Mouse (Mus musculus) heart, embryonic 14.5 days (tissue): Measurements from ENCODE around the gene Lepr. TPM values are rescaled to one million over a fixed set of nuclear protein-coding genes. Genes with fewer than 3 reads are reported as not detected.

Experiments
- ATAC-seq: fragments of 200-750 bp; cut with Nextera tagmentation; 2 replicates; pipeline ENCODE4 v1.8.0; 2017; ENCODE audit warnings: low read depth, moderate TSS enrichment; ENCODE audit not compliant: insufficient number of reproducible peaks, insufficient read depth, low FRiP score
- H3K27ac ChIP-seq, 2 experiments: fragments of 200-500 bp in 1 of 2; fragments of 300-500 bp in 1 of 2; sonication (generic) in 1 of 2; replicated peaks in 1 of 2; 2 replicates each; pipeline ENCODE4 v1.5.1; 2012 to 2014; ENCODE audit warnings: low read depth in 2 of 2, low read length in 2 of 2, control low read depth in 1 of 2, mild to moderate bottlenecking in 1 of 2, mixed read lengths in 1 of 2; ENCODE audit not compliant: control insufficient read depth in 1 of 2, insufficient read depth in 1 of 2
- H3K27me3 ChIP-seq: fragments of 300-500 bp; sonication (generic); 2 replicates; pipeline ENCODE4 v1.6.1; 2014; ENCODE audit warnings: mild to moderate bottlenecking, low read length, control low read depth; ENCODE audit not compliant: control insufficient read depth, insufficient read depth
- H3K36me3 ChIP-seq: fragments of 300-500 bp; sonication (generic); 2 replicates; pipeline ENCODE4 v1.6.1; 2014; ENCODE audit warnings: mild to moderate bottlenecking, control low read depth, low read length, mixed read lengths; ENCODE audit not compliant: control insufficient read depth, insufficient read depth
- H3K4me1 ChIP-seq, 2 experiments: fragments of 200-500 bp in 1 of 2; fragments of 300-500 bp in 1 of 2; sonication (generic) in 1 of 2; 2 replicates each; pipeline ENCODE4 v1.6.1; 2012 to 2014; ENCODE audit warnings: low read length in 2 of 2, control low read depth in 1 of 2, mixed read lengths in 1 of 2; ENCODE audit not compliant: control insufficient read depth in 2 of 2, insufficient read depth in 2 of 2
- H3K4me2 ChIP-seq: fragments of 300-500 bp; sonication (generic); 2 replicates; pipeline ENCODE4 v1.6.1; 2014; ENCODE audit warnings: mild to moderate bottlenecking, low read length
- H3K4me3 ChIP-seq, 2 experiments: fragments of 200-500 bp in 1 of 2; fragments of 300-500 bp in 1 of 2; sonication (generic) in 1 of 2; 2 replicates each; pipeline ENCODE4 v1.5.1; 2012 to 2014; ENCODE audit warnings: low read length in 2 of 2, mild to moderate bottlenecking in 2 of 2, control low read depth in 1 of 2, low read depth in 1 of 2, moderate library complexity in 1 of 2; ENCODE audit not compliant: control insufficient read depth in 1 of 2, insufficient read depth in 1 of 2
- H3K9ac ChIP-seq: fragments of 300-500 bp; sonication (generic); 2 replicates; pipeline ENCODE4 v1.6.1; 2014; ENCODE audit warnings: mild to moderate bottlenecking, low read length
- H3K9me3 ChIP-seq: fragments of 300-500 bp; sonication (generic); 2 replicates; pipeline ENCODE4 v1.6.1; 2016; ENCODE audit warnings: low read length, control low read depth; ENCODE audit not compliant: control insufficient read depth
- WGBS: fragments of 180-500 bp; shearing (Covaris S2); extraction: QIAGEN DNeasy Blood & Tissue Kit; methylation state at CpG from one replicate; pipeline ENCODE4 v1.1.7; 2014; 5-methylcytosine and 5-hydroxymethylcytosine counted together
- polyA plus RNA-seq: library from polyadenylated mRNA; unstranded; fragments of >200 nt; fragmentation: Nextera tagmentation; extraction: Ambion mirVana; gene quantifications from 2 replicates; pipeline ENCODE4 v1.2.1, GENCODE M21; 2014

The Lepr gene
- polyA plus RNA-seq, 1 experiment from 2014 or later: 1.3 TPM

- no peaks in the 10 kb centered on the region for H3K36me3 ChIP-seq
- no peak overlapping the region for H3K9ac ChIP-seq
- no peak overlapping the region for H3K4me2 ChIP-seq
- no peak overlapping the region for H3K4me3 ChIP-seq
- no peak overlapping the region for H3K27ac ChIP-seq
- no peaks in the 10 kb centered on the region for H3K9me3 ChIP-seq
- H3K4me1 ChIP-seq: no peaks in the 10 kb centered on the region
- H3K27me3 ChIP-seq: no peaks in the 10 kb centered on the region
- ATAC-seq: no peak
- WGBS: 77% methylated on average over 14 of the region's 14 CpGs
Observed at GRCm38 (mm10) chr4:101700892-101701640, 16.1 kb upstream of the Lepr start.

- 76% methylated on average over 9 of the region's 9 CpGs for WGBS
- Histone ChIP-seq H3K27ac (no peak overlapping the region), H3K4me2 (no peak overlapping the region), H3K9me3 (no peaks in the 10 kb centered on the region), H3K4me1 (no peaks in the 10 kb centered on the region), H3K9ac (no peak overlapping the region), H3K36me3 (no peaks in the 10 kb centered on the region), H3K4me3 (no peak overlapping the region), H3K27me3 (no peaks in the 10 kb centered on the region)
- ATAC-seq: no peak
Observed at GRCm38 (mm10) chr4:101705325-101705724, 11.9 kb upstream of the Lepr start.

- WGBS: 60% methylated on average over 2 of the region's 2 CpGs
- Histone ChIP-seq H3K4me1 (no peaks in the 10 kb centered on the region), H3K36me3 (no peaks in the 10 kb centered on the region), H3K4me3 (no peak overlapping the region), H3K27ac (no peak overlapping the region), H3K9me3 (no peaks in the 10 kb centered on the region), H3K27me3 (no peaks in the 10 kb centered on the region), H3K9ac (no peak overlapping the region), H3K4me2 (no peak overlapping the region)
- ATAC-seq: no peak
Observed at GRCm38 (mm10) chr4:101707234-101707633, 10.0 kb upstream of the Lepr start.

- no peaks in the 10 kb centered on the region for H3K4me1 ChIP-seq
- ATAC-seq: no peak
Observed at GRCm38 (mm10) chr4:101707953-101708352, 9.3 kb upstream of the Lepr start.

GRCm38 (mm10) chr4:101710361-101710760, 6.8 kb upstream of the Lepr start:
- Histone ChIP-seq H3K4me2 (no peak overlapping the region), H3K9ac (no peak overlapping the region), H3K27me3 (no peaks in the 10 kb centered on the region), H3K27ac (no peak overlapping the region), H3K4me3 (no peak overlapping the region), H3K4me1 (no peaks in the 10 kb centered on the region), H3K36me3 (no peaks in the 10 kb centered on the region), H3K9me3 (no peaks in the 10 kb centered on the region)
- ATAC-seq: no peak
- 66% methylated on average over 4 of the region's 4 CpGs for WGBS

More at GRCm38 (mm10) chr4:101707953-101708352, 9.3 kb upstream of the Lepr start:
- Histone ChIP-seq H3K27ac (no peak overlapping the region), H3K36me3 (no peaks in the 10 kb centered on the region), H3K4me3 (no peak overlapping the region), H3K9ac (no peak overlapping the region), H3K4me2 (no peak overlapping the region), H3K9me3 (no peaks in the 10 kb centered on the region), H3K27me3 (no peaks in the 10 kb centered on the region)
- WGBS: 77% methylated on average over 3 of the region's 3 CpGs

GRCm38 (mm10) chr4:101711100-101711499, 6.1 kb upstream of the Lepr start:
- H3K9me3 ChIP-seq: no peaks in the 10 kb centered on the region
- WGBS: 83% methylated on average over 4 of the region's 4 CpGs
- no peak overlapping the region for H3K4me3 ChIP-seq
- H3K9ac ChIP-seq: no peak overlapping the region
- H3K36me3 ChIP-seq: no peaks in the 10 kb centered on the region
- H3K4me1 ChIP-seq: no peaks in the 10 kb centered on the region
- no peak for ATAC-seq
- peaks cover 5% of the 10 kb centered on the region; the same call in 1 of the 2 replicates for H3K27me3 ChIP-seq
- H3K4me2 ChIP-seq: no peak overlapping the region
- no peak overlapping the region for H3K27ac ChIP-seq

GRCm38 (mm10) chr4:101712563-101712962, 4.6 kb upstream of the Lepr start:
- Histone ChIP-seq H3K36me3 (no peaks in the 10 kb centered on the region), H3K27ac (no peak overlapping the region), H3K4me2 (no peak overlapping the region), H3K4me3 (no peak overlapping the region), H3K4me1 (peaks cover 0 to 3% of the 10 kb centered on the region in 2 experiments; a peak in 2 of 4 replicates), H3K9ac (no peak overlapping the region), H3K9me3 (no peaks in the 10 kb centered on the region), H3K27me3 (peaks cover 16% of the 10 kb centered on the region; the same call in 1 of the 2 replicates)
- WGBS: 13% methylated on average over 1 of the region's 1 CpGs
- ATAC-seq: no peak

GRCm38 (mm10) chr4:101715302-101715701, 1.9 kb upstream of the Lepr start:
- no peak overlapping the region for H3K9ac ChIP-seq
- H3K27me3 ChIP-seq: peaks cover 16% of the 10 kb centered on the region; the same call in 1 of the 2 replicates
- H3K9me3 ChIP-seq: no peaks in the 10 kb centered on the region
- H3K4me1 ChIP-seq: peaks cover 3% of the 10 kb centered on the region in 2 experiments; a peak in 3 of 4 replicates
- no peak for ATAC-seq
- 82% methylated on average over 8 of the region's 8 CpGs for WGBS
- no peak overlapping the region for H3K4me2 ChIP-seq
- H3K36me3 ChIP-seq: no peaks in the 10 kb centered on the region
- H3K4me3 ChIP-seq: no peak overlapping the region
- no peak overlapping the region for H3K27ac ChIP-seq
